Mouse (Mus musculus) hindbrain, embryonic 16.5 days (tissue): ENCODE results near the gene Edaradd. TPM values are rescaled to one million over a fixed set of nuclear protein-coding genes. Genes with fewer than 3 reads are reported as not detected.

Experiments
- ATAC-seq: fragments of 200-750 bp; cut with Nextera tagmentation; 2 replicates; pipeline ENCODE4 v1.8.0; 2017; ENCODE audit warnings: moderate TSS enrichment, moderate library complexity
- H3K27ac ChIP-seq: fragments of 300-500 bp; sonication (generic); 2 replicates; pipeline ENCODE4 v1.5.1; 2014; ENCODE audit warnings: low read depth, mild to moderate bottlenecking, control low read depth, low read length, moderate library complexity
- H3K27me3 ChIP-seq: fragments of 300-500 bp; sonication (generic); replicated peaks from 2 replicates; pipeline ENCODE4 v1.6.1; 2014; ENCODE audit warnings: low read length; ENCODE audit not compliant: control insufficient read depth, insufficient read depth
- H3K36me3 ChIP-seq: fragments of 300-500 bp; sonication (generic); 2 replicates; pipeline ENCODE4 v1.6.1; 2014; ENCODE audit warnings: mild to moderate bottlenecking, low read length, moderate library complexity, mixed read lengths; ENCODE audit not compliant: control insufficient read depth, insufficient read depth
- H3K4me1 ChIP-seq: fragments of 300-500 bp; sonication (generic); 2 replicates; pipeline ENCODE4 v1.6.1; 2014; ENCODE audit warnings: low read depth, low read length; ENCODE audit not compliant: control insufficient read depth, insufficient read depth
- H3K4me2 ChIP-seq: fragments of 300-500 bp; sonication (generic); 2 replicates; pipeline ENCODE4 v1.6.1; 2014; ENCODE audit warnings: mild to moderate bottlenecking, low read length, control low read depth, moderate library complexity
- H3K4me3 ChIP-seq: fragments of 300-500 bp; sonication (generic); 2 replicates; pipeline ENCODE4 v1.5.1; 2014; ENCODE audit warnings: mild to moderate bottlenecking, low read length, control low read depth, moderate library complexity
- H3K9ac ChIP-seq: fragments of 300-500 bp; sonication (generic); 2 replicates; pipeline ENCODE4 v1.6.1; 2014; ENCODE audit warnings: low read depth, mild to moderate bottlenecking, control low read depth, low read length, moderate library complexity
- H3K9me3 ChIP-seq: fragments of 300-500 bp; sonication (generic); 2 replicates; pipeline ENCODE4 v1.6.1; 2014; ENCODE audit warnings: mild to moderate bottlenecking, low read length, moderate library complexity; ENCODE audit not compliant: control insufficient read depth
- WGBS: fragments of 180-500 bp; shearing (Covaris S2); extraction: QIAGEN DNeasy Blood & Tissue Kit; methylation state at CpG from one replicate; pipeline ENCODE4 v1.1.7; 2014; 5-methylcytosine and 5-hydroxymethylcytosine counted together
- polyA plus RNA-seq: library from polyadenylated mRNA; unstranded; fragments of >200 nt; fragmentation: Nextera tagmentation; extraction: Ambion mirVana; gene quantifications from 2 replicates; pipeline ENCODE4 v1.2.1, GENCODE M21; 2015

Gene Edaradd
- polyA plus RNA-seq, 1 experiment from 2014 or later = 2.0 TPM

- WGBS = 95% methylated on average over 4 of the region's 4 CpGs
- Histone ChIP-seq H3K4me2 (no peak overlapping the region), H3K27me3 (no peaks in the 10 kb centered on the region), H3K36me3 (no peaks in the 10 kb centered on the region), H3K9ac (no peak overlapping the region), H3K4me1 (no peaks in the 10 kb centered on the region), H3K27ac (no peak overlapping the region), H3K9me3 (no peaks in the 10 kb centered on the region), H3K4me3 (no peak overlapping the region)
- no peak for ATAC-seq
Observed at GRCm38 (mm10) chr13:12525678-12526077, 5.4 kb upstream of the Edaradd start.

- H3K9me3 ChIP-seq = no peaks in the 10 kb centered on the region
Observed at GRCm38 (mm10) chr13:12522346-12522745, 2.1 kb upstream of the Edaradd start.

GRCm38 (mm10) chr13:12519371-12519770 lies 867 bp downstream of the Edaradd start:
- ATAC-seq = peak; percentile 53; the same call in 1 of the 2 replicates
- Histone ChIP-seq H3K9ac (peak overlapping the region; percentile 55), H3K4me2 (peak overlapping the region; percentile 99), H3K4me1 (no peaks in the 10 kb centered on the region), H3K4me3 (peak overlapping the region; percentile 64), H3K9me3 (no peaks in the 10 kb centered on the region), H3K27me3 (no peaks in the 10 kb centered on the region), H3K27ac (no peak overlapping the region), H3K36me3 (no peaks in the 10 kb centered on the region)
- WGBS = 2% methylated on average over 18 of the region's 18 CpGs

More at GRCm38 (mm10) chr13:12522346-12522745, 2.1 kb upstream of the Edaradd start:
- Histone ChIP-seq H3K9ac (no peak overlapping the region), H3K4me1 (no peaks in the 10 kb centered on the region), H3K36me3 (no peaks in the 10 kb centered on the region), H3K4me3 (no peak overlapping the region), H3K27ac (no peak overlapping the region), H3K4me2 (no peak overlapping the region), H3K27me3 (no peaks in the 10 kb centered on the region)
- no peak for ATAC-seq

- Histone ChIP-seq H3K4me3 (no peak overlapping the region), H3K36me3 (no peaks in the 10 kb centered on the region), H3K9me3 (no peaks in the 10 kb centered on the region), H3K27ac (no peak overlapping the region), H3K27me3 (no peaks in the 10 kb centered on the region), H3K9ac (no peak overlapping the region), H3K4me2 (no peak overlapping the region), H3K4me1 (no peaks in the 10 kb centered on the region)
- 70% methylated on average over 9 of the region's 9 CpGs for WGBS
- no peak for ATAC-seq
Observed at GRCm38 (mm10) chr13:12511189-12511965, 8.9 kb downstream of the Edaradd start.

GRCm38 (mm10) chr13:12510032-12510431 lies 10.2 kb downstream of the Edaradd start:
- Histone ChIP-seq H3K9ac (no peak overlapping the region), H3K4me3 (no peak overlapping the region), H3K36me3 (no peaks in the 10 kb centered on the region), H3K4me2 (no peak overlapping the region), H3K27me3 (no peaks in the 10 kb centered on the region), H3K27ac (no peak overlapping the region), H3K4me1 (no peaks in the 10 kb centered on the region), H3K9me3 (no peaks in the 10 kb centered on the region)
- WGBS = 96% methylated on average over 6 of the region's 6 CpGs
- ATAC-seq = no peak

- no peaks in the 10 kb centered on the region for H3K27me3 ChIP-seq
- no peak overlapping the region for H3K4me2 ChIP-seq
- H3K9me3 ChIP-seq = no peaks in the 10 kb centered on the region
- no peak overlapping the region for H3K4me3 ChIP-seq
- no peak overlapping the region for H3K27ac ChIP-seq
- WGBS = 92% methylated on average over 6 of the region's 6 CpGs
- no peaks in the 10 kb centered on the region for H3K36me3 ChIP-seq
- no peak for ATAC-seq
- no peaks in the 10 kb centered on the region for H3K4me1 ChIP-seq
- no peak overlapping the region for H3K9ac ChIP-seq
Observed at GRCm38 (mm10) chr13:12507426-12507825, 12.8 kb downstream of the Edaradd start.

GRCm38 (mm10) chr13:12505359-12505758 lies 14.9 kb downstream of the Edaradd start:
- Histone ChIP-seq H3K9ac (no peak overlapping the region), H3K36me3 (no peaks in the 10 kb centered on the region), H3K4me1 (no peaks in the 10 kb centered on the region), H3K9me3 (no peaks in the 10 kb centered on the region), H3K4me3 (no peak overlapping the region), H3K4me2 (no peak overlapping the region), H3K27ac (no peak overlapping the region), H3K27me3 (no peaks in the 10 kb centered on the region)
- ATAC-seq = no peak
- WGBS = 82% methylated on average over 3 of the region's 3 CpGs

- Histone ChIP-seq H3K4me1 (no peaks in the 10 kb centered on the region), H3K4me3 (no peak overlapping the region), H3K27ac (no peak overlapping the region), H3K27me3 (no peaks in the 10 kb centered on the region), H3K9me3 (no peaks in the 10 kb centered on the region), H3K4me2 (no peak overlapping the region), H3K36me3 (no peaks in the 10 kb centered on the region), H3K9ac (no peak overlapping the region)
- 24% methylated on average over 11 of the region's 11 CpGs for WGBS
- ATAC-seq = peak; percentile 90
Observed at GRCm38 (mm10) chr13:12503238-12503751, 16.9 kb downstream of the Edaradd start.

GRCm38 (mm10) chr13:12502665-12503237 lies 17.5 kb downstream of the Edaradd start:
- H3K9ac ChIP-seq = no peak overlapping the region
- ATAC-seq = no peak
- H3K4me2 ChIP-seq = no peak overlapping the region
- no peaks in the 10 kb centered on the region for H3K9me3 ChIP-seq
- H3K27ac ChIP-seq = no peak overlapping the region
- no peak overlapping the region for H3K4me3 ChIP-seq
- H3K36me3 ChIP-seq = no peaks in the 10 kb centered on the region
- no peaks in the 10 kb centered on the region for H3K27me3 ChIP-seq
- 35% methylated on average over 4 of the region's 4 CpGs for WGBS
- no peaks in the 10 kb centered on the region for H3K4me1 ChIP-seq
